Mouse (Mus musculus) thymus, postnatal 4 days (tissue): ENCODE measurements at regions not wholly inside any gene's neighbourhood (a gene's known extent, or its start where the extent isn't known, plus 50 kb on each side); places are given as distances from the start of the nearest gene placed in this dataset.
A peak's percentile ranks its signal among the peaks of the same experiment; 100 is the strongest.

Experiments
- DNase-seq: peaks from one replicate; pipeline ENCODE4 v3.0.0; 2021

DNA sequence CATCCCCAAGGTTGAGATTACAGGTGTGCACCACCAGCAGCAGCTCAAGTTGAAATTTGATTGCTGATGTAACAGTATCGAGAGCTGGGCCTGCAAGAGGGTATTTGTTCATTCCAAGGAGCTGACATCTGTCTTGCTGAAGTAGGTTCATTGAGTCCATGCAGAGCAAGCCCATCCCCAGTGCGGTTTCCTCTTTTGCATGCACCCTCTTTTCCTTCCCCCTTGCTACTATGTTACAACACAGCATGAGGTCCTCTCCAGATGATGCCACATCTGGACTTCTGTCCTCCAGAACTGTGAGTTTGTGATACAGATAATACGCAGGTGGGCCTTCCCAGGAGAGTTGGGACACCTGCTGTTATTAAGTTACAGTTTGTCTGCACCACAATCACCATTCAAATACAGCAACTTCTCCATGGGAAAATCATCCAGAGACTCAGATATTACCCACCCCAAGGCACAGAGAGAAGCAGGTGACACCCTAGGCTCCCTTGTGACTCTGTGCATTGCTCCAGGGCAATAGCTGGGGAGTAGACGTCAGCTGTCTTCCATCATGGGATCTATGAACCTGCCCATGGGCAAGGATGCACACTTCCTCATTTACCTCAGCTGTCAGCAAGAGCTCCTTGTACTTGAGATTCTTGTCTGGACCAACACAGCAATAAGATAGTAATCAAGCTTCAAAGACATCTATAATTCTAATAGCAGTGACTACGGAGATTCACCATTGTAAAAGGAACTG is 137.8 kb downstream of the Ets2 start:
- no peak for DNase-seq

DNA sequence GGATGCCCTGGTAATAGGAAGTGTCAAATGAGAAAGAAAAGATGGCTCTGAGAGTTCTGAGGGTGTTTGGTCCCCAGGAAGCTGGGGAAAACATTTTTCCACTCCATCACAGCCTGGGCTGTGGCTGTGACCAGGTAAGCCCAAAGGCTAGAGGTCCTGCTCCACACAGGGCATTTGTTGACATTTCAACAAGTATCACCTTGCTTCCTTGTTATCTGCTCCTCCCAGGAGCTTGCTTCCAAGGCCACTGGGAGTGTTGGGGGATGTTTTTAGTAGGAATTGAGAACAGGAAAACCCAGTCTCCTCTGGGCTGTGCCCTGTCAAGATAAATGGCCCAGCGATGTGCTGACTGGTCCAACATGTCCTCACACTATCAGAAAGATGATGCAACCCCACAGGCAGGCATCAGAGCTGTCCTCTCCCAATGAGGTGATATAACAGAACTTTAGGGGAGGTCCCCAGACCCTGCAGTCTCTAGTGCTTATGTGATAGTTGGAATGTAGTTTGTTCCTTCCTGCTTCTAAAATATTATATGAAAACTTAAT is 137.1 kb downstream of the Ets2 start:
- no peak for DNase-seq

DNA sequence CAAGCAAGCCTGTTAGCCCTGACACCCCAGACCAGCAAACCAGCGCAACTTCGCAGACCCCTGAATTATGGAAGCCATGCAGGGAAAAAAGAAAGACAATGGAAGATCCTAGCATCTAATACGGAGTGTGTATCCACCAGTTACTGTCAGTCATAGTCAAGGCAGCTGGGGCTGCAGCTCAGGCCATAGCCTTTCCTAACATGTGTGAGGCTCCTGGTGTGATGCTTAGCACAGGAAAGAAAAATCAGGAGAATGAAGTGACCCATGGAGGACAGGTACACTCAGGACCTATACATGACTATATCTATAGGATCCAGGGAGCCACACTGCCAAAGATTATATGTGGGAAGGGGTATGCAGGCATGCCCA is 136.6 kb downstream of the Ets2 start:
- DNase-seq: no peak

DNA sequence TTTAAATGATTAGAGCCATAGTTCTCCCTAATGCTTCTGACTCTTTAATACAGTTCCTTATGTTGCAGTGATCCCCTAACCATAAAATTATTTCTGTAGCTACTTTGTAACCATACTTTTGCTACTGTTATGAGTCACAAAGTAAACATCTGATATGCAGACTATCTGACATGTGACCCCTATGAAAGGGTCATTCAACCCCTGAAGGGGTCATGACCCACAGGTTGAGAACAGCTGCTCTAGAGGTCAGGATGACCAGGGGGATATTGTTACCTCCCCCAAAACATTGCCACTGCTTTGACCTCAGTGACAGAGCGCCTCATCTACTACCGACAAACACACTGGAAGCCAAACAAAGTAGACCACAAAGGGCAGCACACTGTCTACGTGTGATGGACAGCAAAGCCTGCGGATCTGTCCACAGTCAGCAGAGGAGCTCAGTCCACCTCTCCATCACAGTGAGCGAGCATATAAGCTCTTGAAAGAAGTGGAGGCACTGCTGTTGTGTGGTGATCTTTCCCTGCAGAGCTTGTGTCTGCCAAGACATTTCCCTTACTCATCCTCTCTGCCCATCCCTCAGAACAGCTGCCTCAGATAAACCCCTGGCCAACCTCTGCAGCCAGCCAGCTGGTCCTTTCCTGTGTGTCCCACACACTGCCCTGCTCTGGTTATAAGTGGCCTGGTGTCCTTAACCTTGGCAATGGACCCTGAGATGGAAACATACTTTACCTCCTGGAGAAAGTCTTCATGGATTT is 136.0 kb downstream of the Ets2 start:
- DNase-seq: no peak

DNA sequence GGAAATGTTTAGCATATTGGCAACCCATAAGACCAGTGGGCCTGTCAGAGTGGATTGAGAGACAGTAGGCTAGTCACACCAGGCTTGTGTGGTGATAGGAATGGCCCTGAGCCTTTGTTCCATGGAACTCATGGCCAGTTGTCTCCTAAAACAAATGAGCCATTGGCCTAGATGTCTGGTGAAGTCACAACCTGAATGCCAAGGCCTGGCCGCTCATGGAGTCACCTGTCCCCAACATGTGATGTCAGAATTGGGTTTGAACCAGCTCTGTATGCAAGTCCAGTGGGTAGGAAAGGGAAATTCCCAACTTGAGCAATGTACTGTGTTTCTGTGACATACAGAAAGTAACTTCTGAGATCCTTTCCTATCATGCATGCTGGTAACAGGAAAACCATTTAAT is 134.1 kb downstream of the Ets2 start:
- no peak for DNase-seq

DNA sequence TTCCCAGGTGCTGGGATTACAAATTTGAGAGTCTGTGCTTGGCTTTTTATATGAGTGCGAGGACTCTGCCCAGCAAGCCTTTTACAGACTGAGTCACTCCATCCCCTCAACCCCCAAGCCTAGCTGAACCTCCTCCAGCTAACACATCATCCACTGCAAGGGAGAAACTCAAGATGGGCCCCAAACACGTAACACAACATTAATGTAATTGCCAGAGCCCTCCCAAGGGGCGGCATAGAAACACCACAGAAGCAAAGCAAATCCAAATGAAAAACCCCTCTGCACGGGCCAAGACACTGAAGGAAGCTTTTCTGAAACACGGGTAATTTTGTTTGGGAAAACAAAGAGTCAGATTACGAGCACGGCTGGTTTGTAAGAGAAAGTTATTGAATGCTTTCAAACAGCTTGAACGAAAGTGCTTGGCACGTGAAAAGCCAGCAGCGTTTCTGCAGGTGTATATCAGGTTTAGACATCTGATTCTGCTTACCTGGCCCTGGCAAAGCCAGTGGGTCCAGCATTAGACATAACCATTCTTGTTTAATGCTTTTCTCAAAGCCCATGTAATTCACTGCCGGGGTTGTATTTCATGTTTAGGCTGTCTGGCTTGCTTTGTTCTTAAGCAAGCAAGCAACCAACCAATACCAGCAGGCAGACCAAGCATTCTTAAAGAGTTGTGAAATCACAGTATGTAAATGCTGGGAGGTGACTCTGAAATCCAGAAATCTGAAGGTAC is 132.8 kb downstream of the Ets2 start:
- no peak for DNase-seq

DNA sequence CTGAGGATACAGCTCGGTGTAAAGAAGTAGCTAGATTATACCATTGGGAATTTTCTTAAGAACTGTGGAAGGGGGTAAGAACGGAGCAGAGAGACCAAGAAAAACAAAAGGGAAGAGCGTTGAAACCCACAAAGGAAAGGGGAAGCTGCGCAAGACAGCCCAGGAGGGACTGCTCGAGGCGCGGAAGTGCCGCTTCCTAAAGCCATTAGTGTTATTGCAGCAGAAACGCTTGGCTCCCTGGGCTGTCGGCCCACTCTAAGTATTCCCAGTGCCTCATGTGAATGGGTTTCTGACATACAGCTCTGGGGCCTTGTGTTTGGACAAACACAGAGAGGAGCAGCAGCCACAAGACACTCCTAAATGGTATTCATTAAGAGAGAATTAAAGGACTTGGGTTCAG is 131.6 kb downstream of the Ets2 start:
- DNase-seq: no peak

DNA sequence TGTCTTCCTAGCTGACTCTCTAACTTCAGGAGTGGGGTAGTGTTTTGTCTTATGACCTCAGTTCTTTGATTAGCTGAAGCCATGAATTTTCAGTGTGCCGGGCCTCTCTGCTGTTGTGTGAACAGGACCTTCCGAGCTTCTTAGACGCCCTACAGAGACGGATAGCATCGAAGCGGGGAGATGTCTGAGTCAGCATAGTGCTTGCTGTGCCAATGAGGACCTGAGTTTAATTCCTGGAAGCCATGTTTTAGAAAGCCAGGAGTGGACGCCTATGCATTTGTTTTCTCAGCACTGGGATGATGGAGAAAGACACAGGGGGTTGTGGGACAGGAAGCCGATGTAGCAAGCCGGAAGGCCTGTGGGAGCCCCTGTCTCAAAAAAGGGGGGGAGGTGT is 130.5 kb downstream of the Ets2 start:
- DNase-seq: no peak

DNA sequence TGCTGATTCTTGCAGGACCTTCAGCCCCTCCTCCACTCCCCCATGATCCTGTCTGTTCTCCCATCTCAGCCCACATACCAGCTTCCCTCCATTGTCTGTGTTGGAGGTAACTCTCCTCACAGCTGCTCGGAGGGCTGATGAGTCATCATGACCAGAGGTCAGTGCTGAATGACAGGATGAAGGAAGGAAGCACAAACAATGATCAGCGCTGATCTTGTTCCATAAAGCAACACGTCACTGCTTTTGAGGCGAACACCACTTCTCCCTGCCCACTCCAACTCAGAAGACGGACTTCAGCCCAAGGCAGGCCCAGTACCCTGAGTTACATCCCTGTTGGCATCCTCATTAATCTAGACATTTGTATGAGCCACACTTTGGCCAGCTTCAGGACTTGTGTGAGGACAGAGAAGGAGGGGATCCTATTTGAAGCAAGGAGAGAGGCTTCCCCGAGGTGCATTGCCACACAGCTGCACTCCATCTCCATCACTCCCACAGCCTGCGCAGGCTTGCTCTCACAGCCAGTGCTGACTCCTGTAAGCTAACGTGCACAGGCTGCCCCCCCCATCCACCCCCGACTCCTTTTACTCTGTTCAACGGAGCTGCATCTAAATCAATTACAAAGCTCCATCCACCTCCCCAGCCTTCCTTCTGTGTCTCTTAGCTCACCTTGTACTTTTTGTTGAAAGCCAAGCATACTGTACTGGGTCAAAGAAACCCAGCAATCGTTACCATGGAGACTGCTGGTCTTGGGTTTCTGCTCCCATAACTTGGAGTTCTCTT is 129.9 kb downstream of the Ets2 start:
- DNase-seq: peak; percentile 74

DNA sequence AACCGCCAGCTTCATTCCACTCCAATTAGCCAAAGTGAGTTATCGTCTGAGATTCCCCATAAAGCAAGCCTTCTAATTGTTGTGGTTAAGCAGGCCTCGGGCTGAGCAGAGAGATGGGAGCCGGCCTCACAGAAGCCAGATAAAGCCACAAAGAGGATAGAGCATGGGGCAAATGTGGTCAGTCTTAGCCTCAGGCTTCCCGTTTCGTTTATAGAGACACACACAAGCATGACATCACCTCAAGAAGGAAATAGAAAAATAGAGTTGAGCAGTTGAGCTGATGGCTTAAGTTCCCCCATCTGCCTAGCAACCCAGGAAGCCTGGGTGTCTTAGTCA is 125.5 kb downstream of the Ets2 start:
- DNase-seq: no peak

DNA sequence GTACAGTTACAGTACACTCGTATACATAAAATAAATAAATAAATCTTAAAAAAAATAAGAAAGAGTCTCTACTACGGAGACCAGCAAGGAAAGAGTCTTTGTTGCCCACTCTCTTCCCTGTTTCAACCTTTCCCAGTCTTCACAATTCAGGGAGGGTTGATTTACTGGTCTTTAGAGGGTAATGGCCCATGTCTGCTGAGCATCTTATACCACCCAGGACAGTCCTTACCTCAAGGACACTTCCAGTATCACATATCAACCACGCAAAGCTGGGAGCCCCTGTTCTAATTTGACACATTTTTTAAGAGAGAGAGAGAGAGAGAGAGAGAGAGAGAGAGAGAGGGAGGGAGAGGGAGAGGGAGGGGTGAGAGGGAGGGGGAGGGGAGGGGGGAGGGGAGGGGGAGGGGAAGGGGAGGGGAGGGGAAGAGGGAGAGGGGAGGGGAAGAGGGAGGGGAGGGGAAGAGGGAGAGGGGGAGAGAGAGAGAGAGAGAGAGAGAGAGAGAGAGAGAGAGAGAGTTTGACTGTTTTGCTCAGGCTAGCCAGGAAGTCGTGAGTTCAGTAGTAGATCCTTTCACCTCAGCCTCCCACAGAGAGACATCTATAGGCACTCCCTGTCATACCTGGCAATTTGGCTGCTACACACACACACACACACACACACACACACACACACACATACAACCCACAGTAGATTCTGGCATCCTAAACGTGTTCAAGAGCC is 125.0 kb downstream of the Ets2 start:
- no peak for DNase-seq

DNA sequence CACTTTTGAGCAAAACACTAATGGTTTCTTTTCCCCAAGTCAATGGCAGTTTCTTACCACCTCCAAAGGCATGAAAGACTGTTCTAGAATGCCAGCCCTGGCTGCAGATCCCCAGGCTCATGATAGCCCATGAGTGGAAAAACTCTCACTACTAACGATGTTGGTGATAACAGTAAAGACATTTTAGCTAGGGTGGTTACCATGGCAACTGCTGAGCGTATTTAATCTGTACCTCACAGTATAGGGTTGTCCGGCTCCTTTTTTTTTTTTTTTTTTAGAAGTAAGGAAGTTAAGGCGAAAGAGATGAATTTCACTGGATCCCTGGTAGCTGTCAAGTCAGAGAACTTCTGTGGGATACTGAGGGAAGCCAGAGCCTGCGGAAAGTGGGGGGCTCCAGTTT is 123.8 kb downstream of the Ets2 start:
- no peak for DNase-seq

DNA sequence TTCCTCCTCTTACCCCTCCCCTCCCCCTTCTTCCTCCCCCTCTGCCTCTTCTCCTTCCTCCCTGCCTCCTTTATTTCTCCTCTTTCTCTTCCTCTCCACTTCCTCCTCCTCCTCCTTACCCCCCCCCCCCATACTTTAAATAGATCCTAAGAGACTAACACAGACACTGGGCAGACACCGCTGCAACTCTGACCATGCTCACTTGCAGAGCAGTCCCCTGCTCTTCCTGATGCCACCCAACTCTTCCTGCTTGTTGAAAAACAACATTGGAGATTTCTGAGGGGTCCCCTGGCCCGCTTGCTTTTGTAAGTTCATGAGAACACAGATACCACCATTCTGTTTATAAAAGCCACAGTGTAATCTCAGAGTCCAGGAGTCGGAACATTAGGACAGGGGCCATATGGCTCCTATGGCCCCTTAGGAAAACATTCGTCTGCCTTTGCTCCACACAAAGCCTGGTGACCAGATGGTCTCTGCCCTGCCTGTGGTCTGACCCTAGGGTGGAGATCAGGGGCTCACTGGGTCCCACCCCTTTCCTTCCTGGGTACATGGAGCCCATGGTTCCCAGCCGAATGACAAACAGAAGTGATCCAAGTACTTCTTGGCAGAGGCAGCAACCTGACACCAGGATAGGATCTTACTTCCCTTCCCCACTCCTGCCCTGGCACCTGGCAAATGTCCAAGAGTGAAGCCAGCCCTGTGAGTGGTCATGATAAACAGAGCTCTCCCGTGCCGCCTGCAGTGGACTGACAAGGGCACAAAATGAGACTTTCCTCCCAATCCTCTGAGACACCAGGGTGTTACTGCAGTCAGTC is 123.1 kb downstream of the Ets2 start:
- peak; percentile 30 for DNase-seq

DNA sequence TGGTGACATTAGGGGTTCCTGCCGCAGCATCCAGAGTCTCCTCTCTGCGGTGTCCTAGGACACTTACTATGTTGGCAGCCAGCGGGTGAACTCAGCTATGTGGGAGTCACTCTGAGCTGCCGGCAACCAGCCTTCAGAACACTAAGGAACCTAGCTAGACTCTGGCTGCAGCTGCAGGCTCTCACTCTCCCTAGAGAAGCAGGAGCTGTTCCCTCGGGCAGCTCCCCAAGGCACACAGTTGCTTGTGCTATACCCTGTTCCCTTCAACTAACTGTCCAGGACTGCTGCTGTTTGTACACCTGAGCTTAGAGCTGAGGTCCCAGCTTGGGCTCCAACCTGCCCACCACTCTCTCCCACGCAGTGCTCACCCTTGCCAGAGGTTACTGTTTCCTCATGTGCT is 121.9 kb downstream of the Ets2 start:
- peak; percentile 58 for DNase-seq

DNA sequence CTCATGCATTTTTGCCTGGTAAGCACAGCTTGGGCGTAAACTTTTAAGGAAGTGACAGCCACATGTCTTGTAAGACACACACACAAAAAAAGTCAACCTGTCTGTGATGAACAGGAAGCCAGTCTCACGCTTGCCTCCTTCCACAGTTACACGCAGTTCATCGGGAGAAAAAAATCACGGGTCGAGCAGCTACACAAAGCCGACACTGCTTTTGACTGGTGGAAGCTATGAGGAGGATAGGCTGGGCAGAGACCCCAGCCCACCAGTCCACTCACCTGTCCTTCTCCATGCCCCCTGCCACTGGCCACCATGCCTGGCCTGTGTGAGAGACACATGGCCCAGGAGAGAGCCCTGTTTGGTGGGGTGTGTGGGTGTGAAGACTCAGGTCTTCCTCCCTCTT is 119.2 kb downstream of the Ets2 start:
- DNase-seq: peak; percentile 54

DNA sequence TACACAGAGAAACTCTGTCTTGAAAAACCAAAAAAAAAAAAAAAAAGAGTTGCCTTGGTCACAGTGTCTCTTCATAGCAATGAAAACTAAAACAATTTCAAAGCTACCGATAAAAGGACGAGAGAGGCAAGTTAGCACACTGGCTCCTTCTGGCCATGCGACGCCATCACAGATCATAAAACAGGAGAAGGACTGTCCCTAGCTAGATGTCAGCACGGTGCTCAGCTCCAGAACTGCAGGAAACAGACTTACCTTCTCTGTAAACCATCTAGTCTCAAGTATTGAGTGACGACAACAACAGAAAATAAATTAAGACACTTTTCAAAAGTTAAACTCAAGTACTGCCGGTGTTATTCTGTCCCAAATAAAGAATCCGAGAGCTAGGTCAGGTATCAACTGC is 118.7 kb downstream of the Ets2 start:
- no peak for DNase-seq

DNA sequence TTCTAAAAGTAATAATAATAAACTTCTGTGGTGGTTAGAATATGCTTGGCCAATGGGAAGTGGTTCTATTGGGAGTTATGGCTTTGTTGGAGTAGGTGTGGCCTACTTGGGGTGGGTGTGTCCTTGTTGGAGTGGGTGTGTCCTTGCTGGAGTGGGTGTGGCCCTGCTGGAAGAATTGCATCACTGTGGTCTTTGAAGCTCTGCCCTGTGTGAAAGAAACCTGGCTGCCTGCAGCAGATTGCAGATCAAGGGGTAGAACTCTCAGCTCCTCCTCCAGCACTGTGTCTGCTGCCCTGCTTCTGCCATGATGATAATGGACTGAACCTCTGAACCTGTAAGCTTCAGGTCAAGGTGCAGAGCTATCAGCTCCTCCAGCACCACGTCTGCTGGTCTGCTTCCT is 118.1 kb downstream of the Ets2 start:
- no peak for DNase-seq

DNA sequence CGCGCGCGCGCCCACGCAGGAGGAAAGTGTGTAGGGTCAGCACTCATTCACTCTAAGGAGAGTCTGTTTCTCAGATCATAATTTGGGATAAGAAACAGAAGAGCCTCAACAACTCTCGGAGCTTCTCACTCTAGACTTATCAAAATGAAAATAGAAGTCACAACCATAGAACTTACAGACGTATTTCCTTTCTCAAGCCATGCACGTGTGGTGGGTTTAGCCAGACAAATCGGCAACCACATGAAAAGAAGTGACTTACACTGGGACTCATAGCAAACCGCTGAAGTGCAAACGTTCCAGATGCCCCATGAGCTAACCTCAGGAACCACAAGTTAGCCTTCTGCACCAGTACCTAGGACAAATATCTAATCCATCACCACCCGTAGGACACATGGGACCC is 114.1 kb downstream of the Ets2 start:
- no peak for DNase-seq

DNA sequence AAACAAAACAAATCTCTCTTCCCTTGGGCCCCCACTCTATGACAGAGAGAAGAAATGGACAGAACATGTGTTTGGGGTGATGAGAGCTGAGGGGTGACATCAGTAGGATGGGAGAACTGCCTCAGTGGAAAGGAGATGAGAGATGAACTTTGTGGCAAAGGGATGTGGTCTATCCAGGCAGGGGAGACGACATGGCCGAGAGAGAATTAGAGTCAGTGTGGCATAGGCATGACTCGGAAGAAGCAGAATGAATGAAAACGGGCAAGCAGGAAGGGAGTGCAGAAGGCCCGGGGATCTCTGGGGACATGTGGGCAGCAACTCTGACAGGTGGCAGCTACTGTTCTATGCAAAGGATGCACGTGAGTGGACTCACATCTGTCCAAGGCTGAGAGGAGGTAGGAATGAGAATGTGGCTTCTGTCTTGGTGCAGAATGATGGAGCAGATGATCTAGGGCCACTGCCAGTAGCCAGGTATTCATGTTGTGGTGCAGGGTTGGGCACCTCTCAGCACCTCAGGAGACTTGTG is 113.4 kb downstream of the Ets2 start:
- DNase-seq: no peak

DNA sequence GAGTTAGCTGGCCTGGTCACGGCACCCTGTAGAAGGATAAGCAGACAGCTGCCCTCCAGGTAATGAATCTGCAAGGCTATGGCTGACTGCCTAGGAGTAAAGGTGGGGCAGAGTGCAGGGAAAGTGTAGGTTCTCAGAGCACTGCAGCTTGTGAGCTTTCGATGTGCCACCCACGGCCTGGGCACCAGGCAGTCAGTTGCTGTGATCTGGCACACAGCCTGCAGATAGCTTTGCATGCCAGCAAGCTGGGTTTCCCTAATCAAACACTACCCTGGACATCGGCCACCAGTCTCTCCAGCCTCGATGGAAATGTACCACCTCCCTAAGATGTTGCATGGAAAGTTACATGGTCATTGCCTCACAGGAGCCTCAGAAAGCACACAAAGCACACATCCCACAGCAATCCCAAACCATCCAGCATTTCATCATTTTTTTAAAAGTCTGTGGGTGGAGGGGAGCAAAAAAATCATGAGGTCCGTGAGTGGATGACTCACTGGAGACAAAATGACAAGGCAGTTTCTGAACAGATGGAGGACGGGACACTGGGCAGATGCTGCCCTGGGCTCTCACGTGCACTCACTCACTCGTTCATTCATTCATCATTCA is 112.7 kb downstream of the Ets2 start:
- DNase-seq: peak; percentile 49

DNA sequence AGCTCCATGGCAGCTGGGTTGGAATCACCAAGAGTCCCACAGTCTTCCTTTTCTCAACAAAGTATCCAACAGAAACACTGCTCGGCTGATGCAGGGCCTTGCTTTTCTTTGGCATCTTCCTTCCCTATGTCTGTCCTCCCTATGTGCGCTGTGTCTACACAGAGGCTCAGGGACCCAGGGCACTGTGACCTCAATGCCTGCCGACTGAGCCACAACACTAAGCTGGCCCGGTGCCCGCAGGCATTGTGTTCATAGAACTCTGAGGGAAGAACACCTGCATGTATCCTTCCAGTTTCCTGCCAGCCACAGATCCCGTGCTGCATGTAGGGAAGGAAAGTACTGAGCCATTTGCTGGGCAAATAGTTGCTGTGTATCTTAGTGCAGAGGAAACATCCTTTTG is 109.2 kb downstream of the Ets2 start:
- peak; percentile 73 for DNase-seq
